Mouse (Mus musculus) limb, embryonic 14.5 days (tissue): ENCODE data around the gene R3hdml. TPM values are rescaled to one million over a fixed set of nuclear protein-coding genes. Genes with fewer than 3 reads are reported as not detected.

Experiments used
- ATAC-seq: fragments of 200-750 bp; cut with Nextera tagmentation; 2 replicates; pipeline ENCODE4 v1.8.0; 2017; ENCODE audit warnings: low read depth, moderate number of reproducible peaks, moderate TSS enrichment; ENCODE audit not compliant: low FRiP score
- DNase-seq: peaks from one replicate; pipeline ENCODE4 v3.0.0-alpha.2; 2015; ENCODE audit warnings: low spot score
- H3K27ac ChIP-seq: fragments of 300-500 bp; sonication (generic); replicated peaks from 2 replicates; pipeline ENCODE4 v1.5.1; 2014; ENCODE audit warnings: low read depth, mild to moderate bottlenecking, low read length, moderate library complexity, mixed read lengths
- H3K27me3 ChIP-seq: fragments of 300-500 bp; sonication (generic); 2 replicates; pipeline ENCODE4 v1.6.1; 2014; ENCODE audit warnings: low read length, mixed read lengths; ENCODE audit not compliant: control insufficient read depth, insufficient read depth
- H3K36me3 ChIP-seq: fragments of 300-500 bp; sonication (generic); 2 replicates; pipeline ENCODE4 v1.6.1; 2014; ENCODE audit warnings: mild to moderate bottlenecking, low read length, moderate library complexity, mixed read lengths; ENCODE audit not compliant: control insufficient read depth, insufficient read depth
- H3K4me1 ChIP-seq: fragments of 300-500 bp; sonication (generic); 2 replicates; pipeline ENCODE4 v1.6.1; 2014; ENCODE audit warnings: antibody characterized with exemption, low read length, mixed read lengths; ENCODE audit not compliant: control insufficient read depth, insufficient read depth
- H3K4me2 ChIP-seq: fragments of 300-500 bp; sonication (generic); replicated peaks from 2 replicates; pipeline ENCODE4 v1.6.1; 2014; ENCODE audit warnings: low read depth, mild to moderate bottlenecking, low read length, moderate library complexity; ENCODE audit not compliant: severe bottlenecking
- H3K4me3 ChIP-seq: fragments of 300-500 bp; sonication (generic); replicated peaks from 2 replicates; pipeline ENCODE4 v1.5.1; 2014; ENCODE audit warnings: low read length
- H3K9ac ChIP-seq: fragments of 300-500 bp; sonication (generic); 2 replicates; pipeline ENCODE4 v1.6.1; 2014; ENCODE audit warnings: mild to moderate bottlenecking, low read depth, low read length, moderate library complexity; ENCODE audit not compliant: severe bottlenecking
- H3K9me3 ChIP-seq: fragments of 300-500 bp; sonication (generic); 2 replicates; pipeline ENCODE4 v1.6.1; 2016; ENCODE audit warnings: low read length; ENCODE audit not compliant: control insufficient read depth
- POLR2A ChIP-seq: fragments of 200-500 bp; IDR thresholded peaks from 2 replicates; pipeline ENCODE4 v1.8.0; 2012; ENCODE audit warnings: inconsistent platforms, mild to moderate bottlenecking, moderate library complexity, borderline replicate concordance; ENCODE audit not compliant: insufficient read depth, insufficient read length; ENCODE audit errors: extremely low read depth
- WGBS: fragments of 180-500 bp; shearing (Covaris S2); extraction: QIAGEN DNeasy Blood & Tissue Kit; methylation state at CpG from one replicate; pipeline ENCODE4 v1.1.7; 2014; 5-methylcytosine and 5-hydroxymethylcytosine counted together
- polyA plus RNA-seq, 2 experiments: library from polyadenylated mRNA; depleted of rRNA in 1 of 2; stranded (reverse) in 1 of 2; unstranded in 1 of 2; fragments of >200 nt; fragmentation: Nextera tagmentation in 1 of 2; extraction: Ambion mirVana in 1 of 2; gene quantifications; 2 replicates each; pipeline versions ENCODE4 v1.2.1 to v1.2.3; 2012 to 2014

The R3hdml gene
- polyA plus RNA-seq, 2 experiments: 0.16 TPM; not detected in 1

DNA sequence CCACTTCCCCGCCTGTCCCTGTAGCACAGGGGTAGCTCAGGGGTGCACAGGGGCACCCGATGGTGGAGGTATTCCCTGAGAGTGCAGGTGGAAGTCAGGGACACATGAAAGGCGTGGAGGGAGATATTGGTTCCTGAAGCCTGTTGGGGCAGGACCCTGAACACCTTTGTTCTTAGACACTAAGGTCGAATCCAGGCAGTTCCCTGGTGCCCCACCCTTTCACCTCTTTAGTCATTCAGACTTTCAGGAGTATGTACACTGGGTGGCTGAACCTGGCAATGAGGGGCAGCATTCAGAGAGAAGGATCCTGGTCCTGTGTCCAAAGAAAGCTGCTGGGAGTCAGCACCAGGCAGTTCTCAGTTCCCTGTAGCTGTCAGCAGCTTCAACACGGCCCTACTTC, 29.7 kb upstream of the R3hdml start:
- WGBS: 77% methylated on average over 5 of the region's 5 CpGs
- TF ChIP-seq POLR2A: no peak
- ATAC-seq: no peak

GRCm38 (mm10) chr2:163462801-163463200, 29.3 kb upstream of the R3hdml start:
- DNase-seq: no peak
- no peak for ATAC-seq
- no peak for TF ChIP-seq POLR2A

More for the DNA sequence above, 29.7 kb upstream of the R3hdml start:
- no peak overlapping the region for H3K4me3 ChIP-seq
- no peaks in the 10 kb centered on the region for H3K27me3 ChIP-seq
- H3K4me2 ChIP-seq: no peak overlapping the region
- H3K9ac ChIP-seq: no peak overlapping the region
- no peaks in the 10 kb centered on the region for H3K4me1 ChIP-seq
- no peaks in the 10 kb centered on the region for H3K9me3 ChIP-seq
- no peak overlapping the region for H3K27ac ChIP-seq
- no peak for DNase-seq
- 0 out of 2 replicates have a peak, but pooled peaks cover 4% of the 10 kb centered on the region for H3K36me3 ChIP-seq

DNA sequence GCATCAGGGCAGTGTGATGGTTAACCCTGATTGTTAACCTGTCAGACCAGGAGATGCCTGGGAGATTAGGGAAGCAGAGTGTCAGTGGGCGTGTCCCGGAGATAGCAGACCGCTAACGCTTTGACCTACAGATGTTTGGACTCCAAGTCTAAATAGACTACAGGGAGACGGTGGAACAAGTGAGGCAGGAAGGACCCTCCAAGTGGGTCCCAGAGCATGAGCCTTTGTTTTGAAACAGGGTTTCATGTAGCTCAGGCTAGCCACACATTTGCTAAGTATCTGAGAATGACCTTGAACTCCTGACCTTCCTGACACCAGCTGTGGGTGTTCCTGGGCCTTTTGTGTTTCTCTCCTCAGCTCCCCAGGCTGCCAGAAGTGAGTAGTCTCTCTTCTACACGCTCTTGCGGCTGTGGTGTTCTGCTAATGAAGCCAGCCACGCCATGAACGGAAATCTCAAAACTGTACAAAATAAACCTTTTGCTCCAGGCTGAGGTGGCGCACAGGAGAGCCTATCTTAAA, 28.8 kb upstream of the R3hdml start:
- no peaks in the 10 kb centered on the region for H3K27me3 ChIP-seq
- no peaks in the 10 kb centered on the region for H3K4me1 ChIP-seq
- H3K9me3 ChIP-seq: no peaks in the 10 kb centered on the region
- no peak overlapping the region for H3K4me2 ChIP-seq
- H3K27ac ChIP-seq: no peak overlapping the region
- H3K36me3 ChIP-seq: peaks cover 10% of the 10 kb centered on the region
- no peak overlapping the region for H3K4me3 ChIP-seq
- ATAC-seq (no peak), DNase-seq (no peak)
- 56% methylated on average over 10 of the region's 10 CpGs for WGBS
- no peak for TF ChIP-seq POLR2A
- no peak overlapping the region for H3K9ac ChIP-seq

More at GRCm38 (mm10) chr2:163462801-163463200, 29.3 kb upstream of the R3hdml start:
- Histone ChIP-seq H3K4me1 (no peaks in the 10 kb centered on the region), H3K9me3 (no peaks in the 10 kb centered on the region), H3K9ac (no peak overlapping the region), H3K27me3 (no peaks in the 10 kb centered on the region), H3K4me2 (no peak overlapping the region), H3K36me3 (peaks cover 5% of the 10 kb centered on the region; the same call in 1 of the 2 replicates), H3K27ac (no peak overlapping the region), H3K4me3 (no peak overlapping the region)
- 76% methylated on average over 11 of the region's 11 CpGs for WGBS

GRCm38 (mm10) chr2:163463998-163464397, 28.1 kb upstream of the R3hdml start:
- no peak overlapping the region for H3K27ac ChIP-seq
- ATAC-seq (no peak), DNase-seq (no peak)
- H3K9me3 ChIP-seq: no peaks in the 10 kb centered on the region
- H3K27me3 ChIP-seq: no peaks in the 10 kb centered on the region
- WGBS: 72% methylated on average over 4 of the region's 4 CpGs
- no peak overlapping the region for H3K9ac ChIP-seq
- no peak overlapping the region for H3K4me3 ChIP-seq
- no peak overlapping the region for H3K4me2 ChIP-seq
- peaks cover 15% of the 10 kb centered on the region for H3K36me3 ChIP-seq
- no peaks in the 10 kb centered on the region for H3K4me1 ChIP-seq
- no peak for TF ChIP-seq POLR2A

GRCm38 (mm10) chr2:163464562-163464961, 27.6 kb upstream of the R3hdml start:
- H3K4me1 ChIP-seq: no peaks in the 10 kb centered on the region
- no peak overlapping the region for H3K9ac ChIP-seq
- DNase-seq (no peak), ATAC-seq (peak; percentile 51)
- H3K36me3 ChIP-seq: peaks cover 20% of the 10 kb centered on the region
- 64% methylated on average over 6 of the region's 6 CpGs for WGBS
- no peak for TF ChIP-seq POLR2A
- no peak overlapping the region for H3K4me2 ChIP-seq
- no peak overlapping the region for H3K27ac ChIP-seq
- no peaks in the 10 kb centered on the region for H3K27me3 ChIP-seq
- no peak overlapping the region for H3K4me3 ChIP-seq
- H3K9me3 ChIP-seq: no peaks in the 10 kb centered on the region
